21 mouse cellular contexts compared by ENCODE assay signal in genomic region chr2:84622668-84623067, GRCm38 (mm10). TPM values are rescaled to one million over a fixed set of nuclear protein-coding genes. Genes with fewer than 3 reads are reported as not detected.
DNase-seq lines count a peak whose midpoint lies in the region; ATAC-seq and TF ChIP-seq lines count a peak whose summit lies in the region.
"Had no signal": no experiment of that assay in that cellular context is flagged by ENCODE, and none has a peak within 500 bp of the region (broad histone marks: within the 10 kb centered on the region; RNA-seq: fewer than 3 reads in every experiment).

No protein-coding gene starts in this region.

- H3K4me1 ChIP-seq in heart, embryonic 15.5 days (replicated peaks) = peaks cover 56% of the 10 kb centered on the region
- H3K4me1 ChIP-seq in lung, embryonic 16.5 days (replicated peaks; ENCODE audit: control insufficient read depth, insufficient read depth, low read length) = peaks cover 43% of the 10 kb centered on the region
- peaks cover 39% of the 10 kb centered on the region for H3K4me1 ChIP-seq in lung, adult 2 months (ENCODE audit: control insufficient read depth, insufficient read depth, low read length)
- peaks cover 20% of the 10 kb centered on the region for H3K4me1 ChIP-seq in brown adipose tissue, adult 24 weeks (ENCODE audit: control insufficient read depth, insufficient read depth, insufficient read length, low read length)
- H3K4me1 ChIP-seq in stomach, embryonic 16.5 days (ENCODE audit: control insufficient read depth, insufficient read depth, low read length) = peaks cover 43% of the 10 kb centered on the region
- H3K4me1 ChIP-seq in kidney, embryonic 14.5 days (ENCODE audit: control insufficient read depth, insufficient read depth, low read length) = peaks cover 5% of the 10 kb centered on the region
- H3K4me1 ChIP-seq: neural tube, embryonic 12.5 days had no signal

- H3K27me3 ChIP-seq in heart, embryonic 15.5 days = no peaks in the 10 kb centered on the region
- no peaks in the 10 kb centered on the region for H3K27me3 ChIP-seq in lung, embryonic 16.5 days (ENCODE audit: control insufficient read depth, insufficient read depth, low read depth, low read length)
- no peaks in the 10 kb centered on the region for H3K27me3 ChIP-seq in stomach, embryonic 16.5 days (ENCODE audit: control insufficient read depth, insufficient read depth, low read length)
- H3K27me3 ChIP-seq in kidney, embryonic 14.5 days (ENCODE audit: control insufficient read depth, insufficient read depth, low read length) = no peaks in the 10 kb centered on the region
- H3K27me3 ChIP-seq: hindbrain, embryonic 13.5 days; neural tube, embryonic 12.5 days; stomach, embryonic 15.5 days had no signal

- no peaks in the 10 kb centered on the region for H3K9me3 ChIP-seq in heart, embryonic 15.5 days (replicated peaks)
- H3K9me3 ChIP-seq in lung, embryonic 16.5 days (ENCODE audit: control insufficient read depth, low read length) = no peaks in the 10 kb centered on the region
- H3K9me3 ChIP-seq in stomach, embryonic 16.5 days (replicated peaks; ENCODE audit: control insufficient read depth, low read length) = no peaks in the 10 kb centered on the region
- H3K9me3 ChIP-seq in kidney, embryonic 14.5 days (ENCODE audit: control insufficient read depth, low read length) = no peaks in the 10 kb centered on the region
- H3K9me3 ChIP-seq: hindbrain, embryonic 13.5 days; neural tube, embryonic 12.5 days; stomach, embryonic 15.5 days had no signal

- no peak for TF ChIP-seq CTCF in lung, adult 2 months (IDR thresholded peaks at IDR 0.05; ENCODE audit: insufficient read depth, low read length)

- TF ChIP-seq POLR2A in lung, adult 2 months (IDR thresholded peaks at IDR 0.05; ENCODE audit: borderline replicate concordance, extremely low read depth, low read depth, low read length) = no peak

- H3K4me3 ChIP-seq in heart, embryonic 15.5 days = no peak overlapping the region
- H3K4me3 ChIP-seq in lung, embryonic 16.5 days (ENCODE audit: low read length) = no peak overlapping the region
- H3K4me3 ChIP-seq in lung, adult 2 months (replicated peaks; ENCODE audit: extremely low read depth, low read depth, low read length) = no peak overlapping the region
- no peak overlapping the region for H3K4me3 ChIP-seq in brown adipose tissue, adult 24 weeks (ENCODE audit: insufficient read depth, low read depth, low read length)
- H3K4me3 ChIP-seq in stomach, embryonic 16.5 days (replicated peaks; ENCODE audit: low read length) = no peak overlapping the region
- no peak overlapping the region for H3K4me3 ChIP-seq in kidney, embryonic 14.5 days (ENCODE audit: low read length)
- H3K4me3 ChIP-seq: hindbrain, embryonic 13.5 days; neural tube, embryonic 12.5 days; stomach, embryonic 15.5 days had no signal

- H3K27ac ChIP-seq in heart, embryonic 15.5 days = peak overlapping the region; percentile 52; the same call in 1 of the 2 replicates
- peak overlapping the region; percentile 52 for H3K27ac ChIP-seq in lung, embryonic 16.5 days (ENCODE audit: low read length)
- peak overlapping the region; percentile 88 for H3K27ac ChIP-seq in brown adipose tissue, adult 24 weeks (replicated peaks; ENCODE audit: low read depth, low read length)
- 0 out of 2 replicates have a peak overlapping the region, but pooled peaks have one; percentile 26 for H3K27ac ChIP-seq in stomach, embryonic 16.5 days (ENCODE audit: low read length)
- no peak overlapping the region for H3K27ac ChIP-seq in kidney, embryonic 14.5 days (ENCODE audit: low read depth, low read length)
- H3K27ac ChIP-seq: hindbrain, embryonic 13.5 days; neural tube, embryonic 12.5 days had no signal

- H3K4me2 ChIP-seq in heart, embryonic 15.5 days = no peak overlapping the region
- no peak overlapping the region for H3K4me2 ChIP-seq in lung, embryonic 16.5 days (ENCODE audit: low read depth, low read length)
- H3K4me2 ChIP-seq in stomach, embryonic 16.5 days (ENCODE audit: low read depth, low read length) = no peak overlapping the region
- H3K4me2 ChIP-seq in kidney, embryonic 14.5 days (replicated peaks; ENCODE audit: low read depth, low read length) = no peak overlapping the region
- H3K4me2 ChIP-seq: hindbrain, embryonic 13.5 days; neural tube, embryonic 12.5 days; stomach, embryonic 15.5 days had no signal

- no peak for ATAC-seq in heart, embryonic 15.5 days (replicated peaks; ENCODE audit: insufficient number of reproducible peaks, insufficient read depth, low FRiP score, low read depth)
- no peak for ATAC-seq in lung, embryonic 16.5 days (ENCODE audit: low read depth)
- no peak for ATAC-seq in stomach, embryonic 16.5 days (ENCODE audit: insufficient read depth, low FRiP score)
- no peak for ATAC-seq in erythroid progenitor cell, adult 5-6 weeks (replicated peaks; ENCODE audit: low FRiP score, poor library complexity, severe bottlenecking)
- no peak for ATAC-seq in kidney, embryonic 14.5 days (ENCODE audit: low FRiP score, low TSS enrichment)
- ATAC-seq: midbrain, embryonic 16.5 days had no signal

- 51% methylated on average over 2 of the region's 2 CpGs for WGBS in heart, embryonic 15.5 days
- 27% methylated on average over 2 of the region's 2 CpGs for WGBS in lung, embryonic 16.5 days
- 21% methylated on average over 2 of the region's 2 CpGs for WGBS in lung, adult 2 months
- WGBS in stomach, embryonic 16.5 days = 62% methylated on average over 2 of the region's 2 CpGs
- WGBS in kidney, embryonic 14.5 days = 71% methylated on average over 2 of the region's 2 CpGs

- H3K36me3 ChIP-seq in heart, embryonic 15.5 days = peaks cover 32% of the 10 kb centered on the region
- H3K36me3 ChIP-seq in lung, embryonic 16.5 days (ENCODE audit: control insufficient read depth, insufficient read depth, low read length) = peaks cover 22% of the 10 kb centered on the region
- H3K36me3 ChIP-seq in stomach, embryonic 16.5 days (ENCODE audit: control insufficient read depth, insufficient read depth, low read length) = peaks cover 17% of the 10 kb centered on the region
- peaks cover 35% of the 10 kb centered on the region for H3K36me3 ChIP-seq in kidney, embryonic 14.5 days (ENCODE audit: control insufficient read depth, insufficient read depth, low read length)

- no peak for DNase-seq in heart, adult 9 months (ENCODE audit: low spot score in 2 of 2)
- no peak for DNase-seq in lung, adult 2 months
- DNase-seq: cerebellum, adult 9-11 months; gastrocnemius, postnatal 36 days; kidney, adult 18-20 months; right cerebral cortex, postnatal 4 days had no signal

- no peak overlapping the region for H3K9ac ChIP-seq in heart, embryonic 15.5 days
- no peak overlapping the region for H3K9ac ChIP-seq in lung, embryonic 16.5 days (ENCODE audit: low read length)
- no peak overlapping the region for H3K9ac ChIP-seq in stomach, embryonic 16.5 days (ENCODE audit: low read length)
- no peak overlapping the region for H3K9ac ChIP-seq in kidney, embryonic 14.5 days (ENCODE audit: low read depth, low read length)
- H3K9ac ChIP-seq: hindbrain, embryonic 13.5 days; neural tube, embryonic 12.5 days; stomach, embryonic 15.5 days had no signal

RNA-seq across cellular contexts. Expression of gene Ctnnd1, which starts 27.9 kb away (rescaled TPM):
- polyA plus RNA-seq in heart, embryonic 15.5 days (2015; fragmentation: Nextera tagmentation; extraction: Ambion mirVana) = 57.6 and 62.9 TPM in 2 replicates
- 64.3 and 68.4 TPM in 2 replicates for polyA plus RNA-seq in lung, embryonic 16.5 days (2015; fragmentation: Nextera tagmentation; extraction: Ambion mirVana)
- 86.2 and 130 TPM in 2 replicates for polyA plus RNA-seq in lung, adult 2 months (2012; rRNA removed)
- 32.5 and 35.3 TPM in 2 replicates for polyA plus RNA-seq in brown adipose tissue, adult 24 weeks (2012; ENCODE audit: insufficient read depth, insufficient read length, missing spikeins)
- polyA plus RNA-seq in stomach, embryonic 16.5 days (2015; fragmentation: Nextera tagmentation; extraction: Ambion mirVana) = 75.7 and 84.4 TPM in 2 replicates
- 11.2 and 15.1 TPM in 2 replicates for total RNA-seq in erythroid progenitor cell, adult 5-6 weeks (2015; ENCODE audit: low replicate concordance)
- total RNA-seq in erythroid progenitor cell, adult 5-6 weeks (2017; ENCODE audit: low replicate concordance) = 7.0 and 18.7 TPM in 2 replicates
- polyA plus RNA-seq in kidney, embryonic 14.5 days (2014; fragmentation: Nextera tagmentation; extraction: Ambion mirVana) = 29.1 and 53.6 TPM in 2 replicates

RNA-seq across cellular contexts. Expression of gene Btbd18, which starts 36.2 kb away (rescaled TPM):
- polyA plus RNA-seq in heart, embryonic 15.5 days (2015; fragmentation: Nextera tagmentation; extraction: Ambion mirVana) = 0.10 TPM in 2 replicates
- polyA plus RNA-seq in lung, embryonic 16.5 days (2015; fragmentation: Nextera tagmentation; extraction: Ambion mirVana) = 0.18 and 0.35 TPM in 2 replicates
- 0.05 TPM in 1 of 2 replicates, not detected in the other for polyA plus RNA-seq in lung, adult 2 months (2012; rRNA removed)
- polyA plus RNA-seq in brown adipose tissue, adult 24 weeks (2012; ENCODE audit: insufficient read depth, insufficient read length, missing spikeins) = not detected in 2 replicates
- 0.26 TPM in 2 replicates for polyA plus RNA-seq in stomach, embryonic 16.5 days (2015; fragmentation: Nextera tagmentation; extraction: Ambion mirVana)
- total RNA-seq in erythroid progenitor cell, adult 5-6 weeks (2015; ENCODE audit: low replicate concordance) = not detected in 2 replicates
- not detected in 2 replicates for total RNA-seq in erythroid progenitor cell, adult 5-6 weeks (2017; ENCODE audit: low replicate concordance)
- 0.24 and 0.31 TPM in 2 replicates for polyA plus RNA-seq in kidney, embryonic 14.5 days (2014; fragmentation: Nextera tagmentation; extraction: Ambion mirVana)
- total RNA-seq: gastrocnemius, postnatal 36 days had no signal
- polyA plus RNA-seq: frontal cortex, adult 2 months; large intestine, adult 2 months had no signal

RNA-seq across cellular contexts. Expression of gene Selenoh, which starts 47.9 kb away (rescaled TPM):
- polyA plus RNA-seq in heart, embryonic 15.5 days (2015; fragmentation: Nextera tagmentation; extraction: Ambion mirVana) = 203 and 214 TPM in 2 replicates
- polyA plus RNA-seq in lung, embryonic 16.5 days (2015; fragmentation: Nextera tagmentation; extraction: Ambion mirVana) = 315 and 316 TPM in 2 replicates
- 40.4 and 51.7 TPM in 2 replicates for polyA plus RNA-seq in lung, adult 2 months (2012; rRNA removed)
- 27.5 and 33.4 TPM in 2 replicates for polyA plus RNA-seq in brown adipose tissue, adult 24 weeks (2012; ENCODE audit: insufficient read depth, insufficient read length, missing spikeins)
- 184 and 203 TPM in 2 replicates for polyA plus RNA-seq in stomach, embryonic 16.5 days (2015; fragmentation: Nextera tagmentation; extraction: Ambion mirVana)
- 59.8 and 66.2 TPM in 2 replicates for total RNA-seq in erythroid progenitor cell, adult 5-6 weeks (2015; ENCODE audit: low replicate concordance)
- total RNA-seq in erythroid progenitor cell, adult 5-6 weeks (2017; ENCODE audit: low replicate concordance) = 21.6 and 28.2 TPM in 2 replicates
- 404 and 541 TPM in 2 replicates for polyA plus RNA-seq in kidney, embryonic 14.5 days (2014; fragmentation: Nextera tagmentation; extraction: Ambion mirVana)

RNA-seq across cellular contexts. Expression of gene Gm28635, which starts 55.2 kb away (rescaled TPM):
- not detected in 2 replicates for polyA plus RNA-seq in heart, embryonic 15.5 days (2015; fragmentation: Nextera tagmentation; extraction: Ambion mirVana)
- not detected in 2 replicates for polyA plus RNA-seq in lung, embryonic 16.5 days (2015; fragmentation: Nextera tagmentation; extraction: Ambion mirVana)
- not detected in 2 replicates for polyA plus RNA-seq in lung, adult 2 months (2012; rRNA removed)
- polyA plus RNA-seq in brown adipose tissue, adult 24 weeks (2012; ENCODE audit: insufficient read depth, insufficient read length, missing spikeins) = not detected in 2 replicates
- not detected in 2 replicates for polyA plus RNA-seq in stomach, embryonic 16.5 days (2015; fragmentation: Nextera tagmentation; extraction: Ambion mirVana)
- total RNA-seq in erythroid progenitor cell, adult 5-6 weeks (2015; ENCODE audit: low replicate concordance) = not detected in 2 replicates
- total RNA-seq in erythroid progenitor cell, adult 5-6 weeks (2017; ENCODE audit: low replicate concordance) = 1.1 TPM in 1 of 2 replicates, not detected in the other
- not detected in 2 replicates for polyA plus RNA-seq in kidney, embryonic 14.5 days (2014; fragmentation: Nextera tagmentation; extraction: Ambion mirVana)
- total RNA-seq: gastrocnemius, postnatal 36 days had no signal
- polyA plus RNA-seq: C2C12; embryonic facial prominence, embryonic 11.5 days; frontal cortex, adult 2 months; hindbrain, embryonic 13.5 days; large intestine, adult 2 months; limb, embryonic 14.5 days; midbrain, embryonic 16.5 days; neural tube, embryonic 12.5 days; stomach, embryonic 15.5 days had no signal

RNA-seq across cellular contexts. Expression of gene Med19, which starts 55.5 kb away (rescaled TPM):
- polyA plus RNA-seq in heart, embryonic 15.5 days (2015; fragmentation: Nextera tagmentation; extraction: Ambion mirVana) = 22.1 and 22.2 TPM in 2 replicates
- 34.6 and 38.0 TPM in 2 replicates for polyA plus RNA-seq in lung, embryonic 16.5 days (2015; fragmentation: Nextera tagmentation; extraction: Ambion mirVana)
- 6.9 and 8.9 TPM in 2 replicates for polyA plus RNA-seq in lung, adult 2 months (2012; rRNA removed)
- 11.5 and 13.0 TPM in 2 replicates for polyA plus RNA-seq in brown adipose tissue, adult 24 weeks (2012; ENCODE audit: insufficient read depth, insufficient read length, missing spikeins)
- polyA plus RNA-seq in stomach, embryonic 16.5 days (2015; fragmentation: Nextera tagmentation; extraction: Ambion mirVana) = 27.2 and 28.3 TPM in 2 replicates
- 29.3 and 36.0 TPM in 2 replicates for total RNA-seq in erythroid progenitor cell, adult 5-6 weeks (2015; ENCODE audit: low replicate concordance)
- 42.9 and 47.5 TPM in 2 replicates for total RNA-seq in erythroid progenitor cell, adult 5-6 weeks (2017; ENCODE audit: low replicate concordance)
- 48.5 and 50.5 TPM in 2 replicates for polyA plus RNA-seq in kidney, embryonic 14.5 days (2014; fragmentation: Nextera tagmentation; extraction: Ambion mirVana)
